Mouse (Mus musculus): ENCODE measurements around the gene Rexo1. TPM values are rescaled to one million over a fixed set of nuclear protein-coding genes. Genes with fewer than 3 reads are reported as not detected.

The Rexo1 gene
- polyA plus RNA-seq, 1 experiment from 2014 or later, result 20.6 TPM

GRCm38 (mm10) chr10:80503599-80504220 lies 57.6 kb downstream of the Rexo1 start:
- Histone ChIP-seq H3K27me3 (ENCODE audit: control insufficient read depth, insufficient read depth, low read depth, low read length) (peaks cover 75% of the 10 kb centered on the region), H3K27ac (ENCODE audit: low read length) (no peak overlapping the region), H3K4me3 (ENCODE audit: low read length) (no peak overlapping the region), H3K36me3 (ENCODE audit: control insufficient read depth, insufficient read depth, low read length) (no peaks in the 10 kb centered on the region), H3K9me3 (ENCODE audit: control insufficient read depth, low read length) (no peaks in the 10 kb centered on the region), H3K4me2 (ENCODE audit: low read depth, low read length) (no peak overlapping the region), H3K9ac (ENCODE audit: low read length) (no peak overlapping the region), H3K4me1 (replicated peaks; ENCODE audit: control insufficient read depth, insufficient read depth, low read length) (no peaks in the 10 kb centered on the region)
- WGBS, result 2% methylated on average over 27 of the region's 27 CpGs
- peak; percentile 82 for ATAC-seq (ENCODE audit: low read depth)

- H3K27ac ChIP-seq (ENCODE audit: low read length), result no peak overlapping the region
- no peaks in the 10 kb centered on the region for H3K36me3 ChIP-seq (ENCODE audit: control insufficient read depth, insufficient read depth, low read length)
- no peak for ATAC-seq (ENCODE audit: low read depth)
- no peak overlapping the region for H3K4me2 ChIP-seq (ENCODE audit: low read depth, low read length)
- H3K4me1 ChIP-seq (replicated peaks; ENCODE audit: control insufficient read depth, insufficient read depth, low read length), result no peaks in the 10 kb centered on the region
- H3K4me3 ChIP-seq (ENCODE audit: low read length), result no peak overlapping the region
- no peak overlapping the region for H3K9ac ChIP-seq (ENCODE audit: low read length)
- no peaks in the 10 kb centered on the region for H3K9me3 ChIP-seq (ENCODE audit: control insufficient read depth, low read length)
- WGBS, result 4% methylated on average over 22 of the region's 22 CpGs
- peaks cover 78% of the 10 kb centered on the region for H3K27me3 ChIP-seq (ENCODE audit: control insufficient read depth, insufficient read depth, low read depth, low read length)
Observed at GRCm38 (mm10) chr10:80502819-80503314, 58.5 kb downstream of the Rexo1 start.

GRCm38 (mm10) chr10:80502291-80502690 lies 59.1 kb downstream of the Rexo1 start:
- ATAC-seq (ENCODE audit: low read depth), result no peak
- Histone ChIP-seq H3K4me1 (replicated peaks; ENCODE audit: control insufficient read depth, insufficient read depth, low read length) (no peaks in the 10 kb centered on the region), H3K9ac (ENCODE audit: low read length) (no peak overlapping the region), H3K4me2 (ENCODE audit: low read depth, low read length) (no peak overlapping the region), H3K27ac (ENCODE audit: low read length) (no peak overlapping the region), H3K9me3 (ENCODE audit: control insufficient read depth, low read length) (no peaks in the 10 kb centered on the region), H3K4me3 (ENCODE audit: low read length) (no peak overlapping the region), H3K27me3 (ENCODE audit: control insufficient read depth, insufficient read depth, low read depth, low read length) (peaks cover 80% of the 10 kb centered on the region), H3K36me3 (ENCODE audit: control insufficient read depth, insufficient read depth, low read length) (no peaks in the 10 kb centered on the region)
- WGBS, result 3% methylated on average over 7 of the region's 7 CpGs

- no peak overlapping the region for H3K4me3 ChIP-seq (ENCODE audit: low read length)
- H3K27ac ChIP-seq (ENCODE audit: low read length), result no peak overlapping the region
- no peaks in the 10 kb centered on the region for H3K36me3 ChIP-seq (ENCODE audit: control insufficient read depth, insufficient read depth, low read length)
- 2% methylated on average over 20 of the region's 20 CpGs for WGBS
- H3K4me1 ChIP-seq (replicated peaks; ENCODE audit: control insufficient read depth, insufficient read depth, low read length), result peaks cover 14% of the 10 kb centered on the region
- no peaks in the 10 kb centered on the region for H3K9me3 ChIP-seq (ENCODE audit: control insufficient read depth, low read length)
- H3K27me3 ChIP-seq (ENCODE audit: control insufficient read depth, insufficient read depth, low read depth, low read length), result peaks cover 98% of the 10 kb centered on the region
- H3K4me2 ChIP-seq (ENCODE audit: low read depth, low read length), result no peak overlapping the region
- no peak overlapping the region for H3K9ac ChIP-seq (ENCODE audit: low read length)
- ATAC-seq (ENCODE audit: low read depth), result no peak
Observed at GRCm38 (mm10) chr10:80496421-80496820, 64.9 kb downstream of the Rexo1 start.

- peaks cover 14% of the 10 kb centered on the region for H3K4me1 ChIP-seq (replicated peaks; ENCODE audit: control insufficient read depth, insufficient read depth, low read length)
- no peaks in the 10 kb centered on the region for H3K36me3 ChIP-seq (ENCODE audit: control insufficient read depth, insufficient read depth, low read length)
- no peak for ATAC-seq (ENCODE audit: low read depth)
- peak overlapping the region; percentile 45 for H3K4me3 ChIP-seq (ENCODE audit: low read length)
- H3K9ac ChIP-seq (ENCODE audit: low read length), result no peak overlapping the region
- H3K4me2 ChIP-seq (ENCODE audit: low read depth, low read length), result peak overlapping the region; percentile 70
- H3K27me3 ChIP-seq (ENCODE audit: control insufficient read depth, insufficient read depth, low read depth, low read length), result peaks cover 98% of the 10 kb centered on the region
- WGBS, result 0% methylated on average over 35 of the region's 35 CpGs
- H3K27ac ChIP-seq (ENCODE audit: low read length), result no peak overlapping the region
- no peaks in the 10 kb centered on the region for H3K9me3 ChIP-seq (ENCODE audit: control insufficient read depth, low read length)
Observed at GRCm38 (mm10) chr10:80495901-80496300, 65.5 kb downstream of the Rexo1 start.

GRCm38 (mm10) chr10:80494732-80495131 lies 66.6 kb downstream of the Rexo1 start, which contains the start of gene Onecut3:
TSS of gene Onecut3 (plus strand) at chr10:80494835.
- H3K4me2 ChIP-seq (ENCODE audit: low read depth, low read length), result peak within 1 kb of the TSS; percentile 70
- H3K36me3 ChIP-seq (ENCODE audit: control insufficient read depth, insufficient read depth, low read length), result no peaks in the 10 kb centered on the region
- H3K27ac ChIP-seq (ENCODE audit: low read length), result no peak within 1 kb of the TSS
- H3K9me3 ChIP-seq (ENCODE audit: control insufficient read depth, low read length), result no peaks in the 10 kb centered on the region
- under 1% methylated on average over 31 of the region's 42 CpGs for WGBS
- H3K4me3 ChIP-seq (ENCODE audit: low read length), result peak within 1 kb of the TSS; percentile 45
- peaks cover 20% of the 10 kb centered on the region for H3K4me1 ChIP-seq (replicated peaks; ENCODE audit: control insufficient read depth, insufficient read depth, low read length)
- ATAC-seq (ENCODE audit: low read depth), result peak; percentile 29; the same call in 1 of the 2 replicates
- peak within 1 kb of the TSS; percentile 26; the same call in 1 of the 2 replicates for H3K9ac ChIP-seq (ENCODE audit: low read length)
- peaks cover 98% of the 10 kb centered on the region for H3K27me3 ChIP-seq (ENCODE audit: control insufficient read depth, insufficient read depth, low read depth, low read length)

Small RNA genes lying within 50 kb of the gene (microRNA-seq; reads per million reads assigned to microRNA genes)
- gene Mir6912, result not detected

Other genes starting within 250 kb of the Rexo1 start
- gene 2310011J03Rik, start 241.0 kb downstream of the Rexo1 start, polyA plus RNA-seq (2015; fragmentation: Nextera tagmentation; extraction: Ambion mirVana), result 49.2 and 51.8 TPM in 2 replicates
- 4.2 and 4.3 TPM in 2 replicates for gene Pcsk4, start 232.1 kb downstream of the Rexo1 start, polyA plus RNA-seq (2015; fragmentation: Nextera tagmentation; extraction: Ambion mirVana)
- gene Reep6, start 231.6 kb downstream of the Rexo1 start, polyA plus RNA-seq (2015; fragmentation: Nextera tagmentation; extraction: Ambion mirVana), result 15.6 and 17.0 TPM in 2 replicates
- 4.1 and 8.3 TPM in 2 replicates for gene Adamtsl5, start 213.1 kb downstream of the Rexo1 start, polyA plus RNA-seq (2015; fragmentation: Nextera tagmentation; extraction: Ambion mirVana)
- gene Plk5, start 205.1 kb downstream of the Rexo1 start, polyA plus RNA-seq (2015; fragmentation: Nextera tagmentation; extraction: Ambion mirVana), result 0.48 and 0.52 TPM in 2 replicates
- 4.4 and 4.5 TPM in 2 replicates for gene Mex3d, start 173.9 kb downstream of the Rexo1 start, polyA plus RNA-seq (2015; fragmentation: Nextera tagmentation; extraction: Ambion mirVana)
- 192 and 204 TPM in 2 replicates for gene Mbd3, start 162.0 kb downstream of the Rexo1 start, polyA plus RNA-seq (2015; fragmentation: Nextera tagmentation; extraction: Ambion mirVana)
- gene Uqcr11, start 154.7 kb downstream of the Rexo1 start, polyA plus RNA-seq (2015; fragmentation: Nextera tagmentation; extraction: Ambion mirVana), result 618 and 673 TPM in 2 replicates
- 81.0 and 82.4 TPM in 2 replicates for gene Tcf3, start 127.9 kb downstream of the Rexo1 start, polyA plus RNA-seq (2015; fragmentation: Nextera tagmentation; extraction: Ambion mirVana)
- not detected in 2 replicates for gene Onecut3, start 66.7 kb downstream of the Rexo1 start, polyA plus RNA-seq (2015; fragmentation: Nextera tagmentation; extraction: Ambion mirVana)
- gene Atp8b3, start 22.4 kb downstream of the Rexo1 start, polyA plus RNA-seq (2015; fragmentation: Nextera tagmentation; extraction: Ambion mirVana), result 0.05 and 0.09 TPM in 2 replicates
- gene Klf16, start 15.8 kb upstream of the Rexo1 start, polyA plus RNA-seq (2015; fragmentation: Nextera tagmentation; extraction: Ambion mirVana), result 8.2 and 8.3 TPM in 2 replicates
- 77.4 and 80.9 TPM in 2 replicates for gene Abhd17a, start 28.8 kb upstream of the Rexo1 start, polyA plus RNA-seq (2015; fragmentation: Nextera tagmentation; extraction: Ambion mirVana)
- gene Scamp4, start 41.3 kb upstream of the Rexo1 start, polyA plus RNA-seq (2015; fragmentation: Nextera tagmentation; extraction: Ambion mirVana), result 78.8 and 81.8 TPM in 2 replicates
- 7.1 and 8.3 TPM in 2 replicates for gene Adat3, start 41.3 kb upstream of the Rexo1 start, polyA plus RNA-seq (2015; fragmentation: Nextera tagmentation; extraction: Ambion mirVana)
- 3.7 and 4.4 TPM in 2 replicates for gene Gm49322, start 44.5 kb upstream of the Rexo1 start, polyA plus RNA-seq (2015; fragmentation: Nextera tagmentation; extraction: Ambion mirVana)
- gene Csnk1g2, start 61.3 kb upstream of the Rexo1 start, polyA plus RNA-seq (2015; fragmentation: Nextera tagmentation; extraction: Ambion mirVana), result 20.6 and 38.4 TPM in 2 replicates
- 15.3 and 33.2 TPM in 2 replicates for gene Btbd2, start 95.5 kb upstream of the Rexo1 start, polyA plus RNA-seq (2015; fragmentation: Nextera tagmentation; extraction: Ambion mirVana)
- gene Mknk2, start 116.6 kb upstream of the Rexo1 start, polyA plus RNA-seq (2015; fragmentation: Nextera tagmentation; extraction: Ambion mirVana), result 66.3 and 82.1 TPM in 2 replicates
- gene Mob3a, start 140.4 kb upstream of the Rexo1 start, polyA plus RNA-seq (2015; fragmentation: Nextera tagmentation; extraction: Ambion mirVana), result 42.3 and 45.7 TPM in 2 replicates
- 23.6 and 26.8 TPM in 2 replicates for gene Izumo4, start 140.6 kb upstream of the Rexo1 start, polyA plus RNA-seq (2015; fragmentation: Nextera tagmentation; extraction: Ambion mirVana)
- gene Ap3d1, start 180.7 kb upstream of the Rexo1 start, polyA plus RNA-seq (2015; fragmentation: Nextera tagmentation; extraction: Ambion mirVana), result 59.6 and 59.9 TPM in 2 replicates
- gene Dot1l, start 193.6 kb upstream of the Rexo1 start, polyA plus RNA-seq (2015; fragmentation: Nextera tagmentation; extraction: Ambion mirVana), result 15.4 and 17.5 TPM in 2 replicates
- gene Sf3a2, start 236.6 kb upstream of the Rexo1 start, polyA plus RNA-seq (2015; fragmentation: Nextera tagmentation; extraction: Ambion mirVana), result 60.9 and 75.7 TPM in 2 replicates
- gene Plekhj1, start 237.1 kb upstream of the Rexo1 start, polyA plus RNA-seq (2015; fragmentation: Nextera tagmentation; extraction: Ambion mirVana), result 92.7 and 100 TPM in 2 replicates
- gene Amh, start 243.7 kb upstream of the Rexo1 start, polyA plus RNA-seq (2015; fragmentation: Nextera tagmentation; extraction: Ambion mirVana), result 0.13 TPM in 1 of 2 replicates, not detected in the other

All from lung, embryonic 16.5 days (tissue).